Mouse (Mus musculus): ENCODE results near the gene Mycbpap.

Mycbpap gene

DNA sequence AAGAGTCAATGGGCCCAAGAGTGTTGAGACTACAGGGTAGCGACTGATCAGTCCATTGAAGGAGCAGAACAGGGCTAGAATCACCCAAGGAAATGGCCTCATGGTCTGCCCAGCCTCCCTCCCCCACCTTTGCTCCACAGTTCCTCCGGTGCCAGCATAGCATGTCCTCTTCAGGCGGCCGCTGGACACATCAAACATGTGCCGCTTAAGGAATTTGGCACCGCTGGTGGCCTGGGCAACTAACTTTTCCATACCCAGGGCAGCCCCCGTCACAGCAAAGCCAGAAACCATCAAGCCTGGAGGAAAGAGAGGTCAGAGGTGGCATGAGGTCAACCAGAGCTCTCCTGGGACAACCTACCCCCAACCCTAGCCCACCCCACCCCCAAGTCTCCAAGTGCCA, 39.6 kb downstream of the Mycbpap start:
- DNase-seq (ENCODE audit: low read depth, low spot score) = no peak

DNA sequence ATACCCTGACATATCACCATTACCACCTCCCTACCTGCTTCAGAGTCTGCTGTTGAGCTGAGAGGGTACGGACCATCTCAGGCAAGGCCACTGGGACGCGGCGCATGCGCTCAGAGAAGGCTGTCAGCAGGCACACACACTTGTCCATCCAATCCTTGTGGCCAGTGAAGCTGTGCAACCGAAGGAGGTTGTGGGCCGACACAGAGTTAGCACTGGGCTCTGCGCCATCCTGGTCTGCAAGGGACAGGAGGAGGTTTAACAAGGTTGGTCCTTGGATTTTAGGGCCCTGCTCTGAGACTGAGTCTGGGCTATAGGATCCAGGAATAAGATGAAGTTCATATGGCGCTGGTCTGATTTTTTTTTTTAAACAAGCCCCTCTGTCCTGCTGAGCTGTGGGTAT, 41.2 kb downstream of the Mycbpap start:
- no peak for DNase-seq (ENCODE audit: low read depth, low spot score)

DNA sequence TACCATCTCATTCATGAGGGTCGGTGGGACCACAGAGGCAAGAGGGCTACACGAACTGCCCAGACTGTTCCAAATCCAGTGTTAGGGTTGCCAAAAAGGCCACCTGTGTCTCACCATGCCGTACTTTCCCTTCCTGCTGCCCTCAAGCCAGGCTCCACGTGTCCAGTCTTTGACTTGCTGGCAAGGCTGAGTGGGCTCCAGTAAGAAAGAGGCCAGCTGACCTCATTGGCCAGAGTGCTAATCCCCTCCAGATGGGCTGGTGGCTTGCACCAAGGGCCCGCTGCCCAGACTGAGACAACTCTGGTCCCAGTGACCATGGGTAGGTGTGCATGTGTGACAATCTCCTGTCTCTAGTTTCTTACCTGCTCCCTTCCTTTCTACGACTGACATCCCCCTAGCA, 43.9 kb downstream of the Mycbpap start:
- DNase-seq (ENCODE audit: low read depth, low spot score) = peak; percentile 92

DNA sequence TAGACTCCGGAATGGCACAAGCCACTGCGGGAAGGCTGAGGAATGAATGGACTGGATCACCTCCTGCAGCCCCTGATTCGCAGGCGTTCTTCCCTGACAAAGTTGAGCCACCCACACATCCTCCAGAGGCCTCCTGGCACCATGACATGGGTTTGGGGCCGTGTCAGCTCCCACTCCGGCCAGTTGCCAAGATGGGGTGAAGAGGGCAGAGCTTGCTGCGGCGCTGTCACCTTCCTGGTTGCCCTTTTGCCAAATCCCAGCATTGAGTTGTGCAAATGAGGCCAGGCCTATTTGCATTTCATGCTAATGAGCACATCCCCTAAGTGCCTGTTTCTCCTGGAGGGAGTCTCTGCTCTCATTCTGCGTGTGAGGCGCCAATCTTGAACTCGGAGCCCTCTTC, 45.8 kb downstream of the Mycbpap start:
- DNase-seq (ENCODE audit: low read depth, low spot score) = no peak

DNA sequence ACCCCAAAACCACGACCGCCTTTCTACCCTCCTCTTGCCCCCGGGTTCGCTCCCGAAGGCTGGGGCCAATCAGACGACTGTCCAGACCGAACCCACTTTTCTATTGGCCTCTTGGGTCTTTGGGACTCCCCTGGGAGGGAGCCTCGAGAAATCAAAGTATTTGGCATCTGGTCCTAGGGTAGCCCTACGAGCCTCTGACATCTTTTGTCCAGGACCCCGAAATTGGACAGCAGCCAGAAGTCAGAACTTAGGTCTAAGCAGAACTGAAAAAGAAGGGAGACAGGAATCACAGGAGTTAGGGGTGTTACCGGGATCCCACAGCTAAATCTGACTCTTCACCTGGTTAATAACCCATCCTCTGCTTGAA, 47.0 kb downstream of the Mycbpap start:
- DNase-seq (ENCODE audit: low read depth, low spot score) = no peak

DNA sequence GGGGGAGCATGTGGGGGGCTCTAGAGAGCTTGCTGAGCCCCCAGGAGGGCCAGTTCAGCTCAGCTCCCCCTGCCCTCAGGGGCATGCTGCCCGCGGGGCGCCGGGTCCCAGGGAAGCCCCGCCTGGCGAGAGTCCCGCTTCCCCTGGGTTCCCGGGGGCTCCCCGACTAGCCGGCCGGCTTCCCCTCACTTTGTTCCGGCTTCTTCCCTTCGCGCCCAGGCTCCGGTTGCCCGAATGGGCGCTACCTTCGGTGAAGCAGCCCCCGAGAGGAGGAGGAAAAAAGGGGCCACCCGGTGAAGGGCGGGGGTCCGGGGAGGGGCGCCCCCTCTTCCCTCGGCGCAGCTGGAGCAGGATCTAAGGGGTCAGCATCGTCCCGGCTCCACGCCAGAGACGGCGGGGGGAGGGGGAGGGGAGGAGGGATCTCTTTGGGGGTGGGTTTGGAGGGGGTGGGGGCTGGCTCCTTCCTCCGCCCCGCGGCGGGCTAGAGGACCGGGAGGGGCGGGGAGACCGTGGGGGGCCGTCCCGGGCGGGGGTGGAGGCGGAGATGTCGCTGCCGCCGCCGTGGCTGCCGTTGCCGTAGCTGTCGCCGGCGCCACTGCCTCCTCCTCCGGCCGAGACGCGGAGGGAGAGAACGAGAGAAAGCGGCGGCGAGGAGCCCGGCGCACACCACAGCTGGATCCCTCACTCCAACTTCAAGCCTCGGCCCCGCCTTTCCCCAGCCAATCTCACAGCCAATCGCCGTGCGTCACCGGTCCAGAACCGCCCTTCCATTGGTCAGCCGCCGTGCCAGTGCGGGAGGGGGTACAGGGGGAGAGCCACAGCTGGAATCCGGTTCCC, 47.6 kb downstream of the Mycbpap start, which contains the start of gene Cacna1g:
Gene Cacna1g, minus strand, starts transcription at position 492 of the 837 bp plus-strand sequence.
- DNase-seq (ENCODE audit: low read depth, low spot score) = peak; percentile 94

DNA sequence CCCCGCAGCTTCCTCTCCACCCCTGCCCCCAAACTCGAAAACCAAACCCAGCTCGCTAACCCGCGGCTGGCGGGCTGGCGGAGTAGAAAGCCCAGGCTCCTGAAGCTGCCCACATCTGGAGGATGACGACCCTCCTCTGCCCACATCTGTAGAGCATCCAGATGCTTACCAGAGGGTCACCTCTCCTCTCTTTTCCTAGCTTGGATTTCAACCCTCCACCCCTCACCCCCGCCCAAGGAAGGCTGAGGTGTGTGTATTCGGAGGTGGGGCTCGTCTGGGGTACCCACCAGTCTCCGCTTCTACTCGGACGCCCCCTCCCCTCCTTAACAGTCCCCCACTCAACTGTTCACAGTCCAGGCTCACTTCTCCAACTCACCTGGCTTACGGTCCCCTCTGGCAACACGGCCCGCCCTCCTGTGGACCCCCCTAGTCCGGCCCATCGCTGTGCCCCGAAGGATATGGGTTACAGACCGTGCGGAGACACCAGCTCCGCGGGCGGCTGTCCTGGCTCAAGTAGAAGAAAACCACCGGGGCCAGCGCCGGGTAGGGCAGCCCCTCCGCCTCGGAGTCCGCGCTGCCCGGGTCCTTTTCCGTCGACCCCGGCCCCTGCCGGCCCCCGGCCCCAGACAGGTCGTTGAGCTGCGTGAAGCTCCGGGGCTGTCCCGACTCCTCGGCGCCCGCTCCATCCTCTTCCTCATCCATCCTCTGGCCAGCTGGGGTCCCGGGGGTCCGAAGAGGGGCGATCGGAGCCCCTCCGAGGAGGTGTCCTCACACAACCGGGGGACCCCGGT, 48.4 kb downstream of the Mycbpap start:
- DNase-seq (ENCODE audit: low read depth, low spot score) = no peak

DNA sequence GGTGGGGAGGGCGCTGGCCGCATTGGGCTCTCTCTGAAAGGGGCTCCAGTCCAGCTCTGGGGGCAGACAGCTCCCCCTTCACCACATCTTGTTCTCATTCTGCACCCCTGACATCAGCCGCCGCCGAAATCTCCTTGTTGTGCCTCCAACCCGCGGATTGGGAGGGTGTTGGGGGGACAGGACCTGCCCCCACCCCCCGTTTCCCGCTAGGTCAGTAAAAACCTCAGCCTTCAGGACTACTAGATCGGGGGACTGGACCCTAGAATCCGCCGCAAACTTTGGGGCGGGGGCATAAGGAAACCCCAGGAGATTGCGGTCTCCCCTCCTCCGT, 49.0 kb downstream of the Mycbpap start:
- peak; percentile 33 for DNase-seq (ENCODE audit: low read depth, low spot score)

DNA sequence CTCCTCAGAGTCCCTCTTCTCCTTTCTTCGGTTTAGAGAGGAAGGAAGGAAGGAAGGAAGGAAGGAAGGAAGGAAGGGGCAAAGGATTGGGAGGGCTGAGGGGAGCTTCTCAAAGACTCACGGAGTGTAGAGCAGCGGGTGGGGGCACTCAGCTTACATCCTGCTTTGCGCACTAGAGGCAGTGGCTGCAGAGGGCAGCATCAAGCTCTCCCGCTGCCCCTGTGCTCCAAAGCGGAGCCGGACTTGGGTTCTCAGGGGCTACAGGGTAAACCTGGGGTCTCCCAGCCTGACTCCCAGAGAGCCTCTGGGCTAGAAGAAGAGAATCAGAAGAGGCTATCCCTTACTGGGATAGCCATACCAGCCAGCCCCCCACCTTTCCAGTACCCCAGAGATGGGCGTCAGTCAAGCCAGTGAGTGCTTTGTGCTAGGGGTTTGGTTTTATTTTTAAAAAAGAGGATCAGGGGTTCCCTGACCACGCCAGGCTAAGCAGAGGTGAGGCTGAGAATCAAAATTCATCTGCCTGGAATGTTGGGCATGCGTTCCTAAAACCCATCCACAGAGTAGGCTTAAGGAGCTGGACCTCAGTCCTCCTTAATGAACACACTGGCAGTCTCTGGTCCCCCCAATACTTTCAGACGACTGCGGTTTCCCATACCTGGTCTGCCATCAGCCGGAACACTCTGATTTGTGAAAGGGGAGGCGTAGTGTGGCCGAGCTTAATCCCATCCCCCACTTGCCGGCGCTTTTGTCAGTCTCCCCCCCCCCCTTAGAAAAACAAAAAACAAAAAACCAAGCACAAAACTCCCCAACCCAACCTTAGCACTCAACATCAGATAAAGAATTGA, 49.6 kb downstream of the Mycbpap start:
- DNase-seq (ENCODE audit: low read depth, low spot score) = peak; percentile 69

DNA sequence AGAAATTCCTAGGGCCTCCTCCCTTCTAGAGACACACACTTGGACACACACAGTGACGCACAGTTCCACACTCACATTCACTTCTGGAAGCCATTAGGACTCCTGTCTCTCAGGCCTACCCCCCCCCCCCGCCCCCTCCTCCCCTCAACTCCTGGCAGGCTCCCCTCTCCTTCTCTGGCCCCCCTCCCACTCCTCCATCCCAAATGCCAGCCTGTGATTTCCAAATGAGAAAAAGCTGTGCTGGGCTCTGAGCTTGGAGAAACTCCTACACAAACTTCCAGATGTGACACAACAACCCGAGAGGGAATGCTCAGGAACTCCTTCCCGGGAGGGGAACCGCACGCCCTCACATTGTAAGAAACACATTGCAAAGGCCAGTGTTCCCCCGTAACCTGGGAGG, 51.2 kb downstream of the Mycbpap start:
- peak; percentile 76 for DNase-seq (ENCODE audit: low read depth, low spot score)

DNA sequence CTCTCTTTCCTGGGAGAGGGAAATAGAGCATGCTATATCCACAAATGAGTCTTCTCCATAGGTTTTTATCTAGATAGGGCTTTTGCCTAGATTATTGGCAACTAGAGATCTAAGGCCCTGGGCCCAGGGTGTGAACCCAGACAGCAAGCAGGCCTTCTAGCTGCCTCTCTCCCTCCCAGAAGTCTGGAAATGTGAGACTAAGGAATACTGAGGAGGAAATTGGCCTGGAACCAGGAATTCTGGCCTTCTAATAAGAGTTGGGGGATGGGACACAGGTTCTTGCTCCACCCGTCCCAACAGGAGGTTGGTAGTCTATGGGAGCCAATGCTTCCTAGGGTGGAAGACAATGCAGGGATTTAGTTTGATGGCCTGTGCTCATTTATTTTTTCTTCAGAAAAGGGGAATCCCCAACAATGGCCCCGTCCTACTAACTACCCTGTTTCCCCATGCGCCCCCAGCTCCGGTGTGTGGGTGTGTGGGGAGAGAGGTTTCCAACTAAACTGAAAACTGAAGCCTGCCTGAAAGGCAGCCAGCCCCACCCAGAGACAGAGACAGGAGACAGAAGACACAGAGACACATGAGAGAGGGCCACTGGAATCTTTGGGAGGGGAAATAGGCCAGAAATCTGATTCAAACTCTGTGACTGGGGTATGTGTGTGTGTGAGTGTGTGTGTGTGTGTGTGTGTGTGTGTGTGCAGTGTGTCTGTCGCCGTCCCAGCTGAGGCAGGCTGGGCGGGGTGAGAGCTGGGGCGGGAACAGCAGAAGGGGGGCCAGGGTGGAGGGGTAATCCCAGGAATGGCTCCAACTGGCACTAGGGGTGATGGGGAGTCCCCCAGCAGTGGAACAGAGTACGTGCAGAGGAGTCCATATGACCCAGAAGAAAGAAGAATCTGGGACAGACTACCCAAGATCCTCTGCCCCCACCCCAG, 52.1 kb downstream of the Mycbpap start:
- peak; percentile 44 for DNase-seq (ENCODE audit: low read depth, low spot score)

DNA sequence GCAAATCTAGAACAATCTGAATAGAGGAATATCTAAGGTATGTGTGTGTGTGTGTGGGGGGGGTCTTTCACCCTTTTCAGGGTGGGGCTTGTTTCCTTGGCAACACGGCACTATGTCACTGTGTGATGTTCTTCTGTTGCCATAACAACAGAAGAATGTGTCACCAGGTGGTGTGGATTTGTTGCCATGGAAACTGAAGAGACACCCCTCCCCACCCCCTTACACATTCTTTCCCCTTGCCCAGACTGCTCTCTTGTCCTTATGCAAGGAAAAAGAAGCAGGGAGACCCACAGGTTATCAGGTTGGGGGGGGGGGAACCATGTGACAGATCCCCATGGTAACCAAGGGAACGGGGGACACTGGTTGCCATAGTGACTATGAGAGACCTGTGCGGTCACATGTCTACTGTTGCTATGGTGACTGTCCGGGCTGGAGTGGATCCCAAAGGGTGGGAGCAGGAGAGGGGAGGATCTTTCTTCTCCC, 52.9 kb downstream of the Mycbpap start:
- DNase-seq (ENCODE audit: low read depth, low spot score) = peak; percentile 93

DNA sequence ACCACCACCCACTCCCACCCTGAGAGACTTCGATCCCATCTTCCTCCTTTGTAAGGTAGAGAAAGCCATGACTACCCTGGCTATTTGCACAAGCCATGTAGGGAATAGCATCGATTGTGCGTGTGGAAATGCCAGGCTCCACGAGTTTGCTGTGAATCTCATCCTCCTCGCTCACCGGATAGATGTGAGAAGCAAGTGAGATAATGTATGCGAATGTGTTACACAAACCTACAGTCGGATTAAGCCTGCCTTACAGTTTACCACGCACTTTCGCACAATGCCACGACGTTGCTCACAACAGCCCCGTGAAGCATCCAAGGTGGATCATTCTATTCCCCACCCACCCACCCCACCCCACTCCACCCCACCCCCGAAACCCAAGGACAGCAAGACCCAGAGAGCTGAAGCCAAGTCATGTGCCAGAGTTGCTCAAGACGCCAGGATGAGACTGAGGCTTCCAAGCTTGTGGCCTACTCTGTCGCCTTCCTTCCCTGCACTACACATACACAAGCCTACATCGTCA, 55.1 kb downstream of the Mycbpap start:
- DNase-seq (ENCODE audit: low read depth, low spot score) = peak; percentile 73

DNA sequence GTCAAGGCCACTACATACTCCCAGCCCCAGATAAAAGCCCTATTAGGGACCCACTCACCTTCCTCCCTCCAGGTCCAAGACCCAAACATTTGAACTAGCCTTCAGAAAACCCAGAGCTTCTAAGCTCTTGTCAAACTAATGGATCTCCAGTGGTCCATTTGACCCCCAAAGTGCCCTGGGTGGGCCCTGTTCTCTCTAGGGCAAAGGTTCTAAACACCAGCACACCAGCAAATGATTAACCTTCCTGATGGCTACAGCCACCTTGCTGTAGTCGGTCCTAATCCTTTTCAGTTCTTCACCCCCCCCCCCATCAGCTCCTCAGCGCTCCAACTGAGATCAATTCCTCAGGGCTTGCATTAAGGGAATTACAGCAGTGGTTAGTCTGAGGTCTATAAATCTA, 57.4 kb downstream of the Mycbpap start:
- no peak for DNase-seq (ENCODE audit: low read depth, low spot score)

DNA sequence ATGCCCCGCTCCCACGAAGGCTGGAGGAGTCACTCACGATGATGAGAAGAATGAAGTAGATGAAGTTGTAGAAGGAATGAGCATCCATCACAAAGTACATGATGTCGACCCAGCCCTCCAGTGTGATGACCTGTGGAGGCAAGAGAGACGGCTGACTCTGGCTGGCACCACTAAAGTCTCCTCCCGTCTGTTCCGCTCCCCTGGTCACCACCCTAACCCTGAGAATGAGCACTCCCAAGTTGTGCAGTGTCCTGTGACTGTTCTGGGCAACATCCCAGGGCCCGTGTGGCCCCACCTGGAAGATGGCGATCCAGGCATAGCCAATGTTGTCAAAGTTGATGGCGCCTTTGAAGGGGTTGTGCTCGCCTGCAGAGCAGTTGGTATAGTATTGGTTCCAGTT, 59.7 kb downstream of the Mycbpap start:
- DNase-seq (ENCODE audit: low read depth, low spot score) = no peak

DNA sequence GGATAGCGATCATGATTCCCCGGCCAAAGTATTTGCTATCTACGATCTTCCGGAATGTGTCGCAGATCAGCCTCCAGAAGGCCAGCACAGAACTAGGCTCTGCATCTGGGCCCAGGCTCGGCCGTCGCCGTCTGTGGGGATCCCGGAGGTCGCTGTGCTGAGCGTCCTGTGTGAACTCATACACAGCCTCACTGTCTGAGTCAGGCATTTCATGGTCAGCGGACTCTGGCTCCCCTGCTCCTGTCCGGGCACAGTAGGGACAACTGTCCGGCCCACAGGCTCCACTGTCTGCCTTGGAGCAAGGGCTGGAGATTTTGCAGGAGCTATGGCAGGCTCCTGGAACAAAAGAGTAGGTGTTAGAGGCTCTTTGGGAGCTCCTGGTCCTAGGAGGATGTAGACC, 64.5 kb downstream of the Mycbpap start:
- DNase-seq (ENCODE audit: low read depth, low spot score) = no peak

DNA sequence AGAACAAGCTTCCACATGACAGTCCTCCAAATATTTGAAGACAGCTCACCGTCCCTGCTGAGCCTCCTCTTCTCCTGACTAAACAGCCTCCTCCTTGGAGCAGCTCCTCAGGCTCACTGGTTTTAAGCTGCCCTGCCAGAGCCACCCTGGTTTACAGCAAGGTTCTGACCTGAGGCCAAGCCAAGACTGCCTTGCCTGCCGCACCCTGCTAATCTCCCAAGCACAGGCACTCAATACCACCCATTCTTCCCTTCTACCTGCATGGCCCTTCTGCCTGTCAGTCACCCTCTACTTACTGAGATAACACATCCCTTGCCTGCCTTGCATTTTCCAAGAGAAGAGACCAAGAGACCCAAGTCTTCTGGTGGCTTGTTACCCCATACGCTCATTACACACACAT, 65.2 kb downstream of the Mycbpap start:
- DNase-seq (ENCODE audit: low read depth, low spot score) = peak; percentile 46

DNA sequence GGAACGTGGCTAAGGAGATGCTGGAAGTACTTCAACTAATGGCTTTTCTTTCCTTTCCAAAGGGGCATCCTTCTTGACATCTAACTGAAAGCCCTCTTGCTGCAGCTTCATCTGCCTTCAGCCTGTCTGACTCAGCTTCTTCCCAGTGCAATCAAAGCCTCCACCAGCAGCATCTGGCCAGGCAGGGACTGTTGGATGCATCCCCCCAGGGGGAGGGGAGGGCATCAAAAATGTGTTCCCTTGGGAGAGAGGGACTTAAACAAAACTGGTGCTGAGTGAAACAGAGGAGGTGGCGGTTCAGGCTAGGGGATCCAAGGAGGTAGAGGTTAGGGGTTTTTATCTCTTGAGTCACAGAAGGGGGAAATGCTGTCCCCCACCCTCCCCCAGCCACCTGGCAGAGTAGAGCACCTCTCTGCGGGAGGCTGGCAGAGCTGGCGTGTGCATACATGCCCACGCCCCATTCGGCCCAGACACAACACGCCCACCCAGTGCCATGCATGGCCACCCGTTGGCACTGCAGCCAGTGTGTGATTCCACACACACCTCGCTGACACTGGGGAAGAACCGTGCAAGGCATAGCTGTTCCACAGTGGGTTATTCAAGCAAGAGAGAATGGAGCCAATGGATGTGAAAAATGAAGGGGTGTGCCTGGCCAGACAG, 66.3 kb downstream of the Mycbpap start:
- peak; percentile 70 for DNase-seq (ENCODE audit: low read depth, low spot score)

DNA sequence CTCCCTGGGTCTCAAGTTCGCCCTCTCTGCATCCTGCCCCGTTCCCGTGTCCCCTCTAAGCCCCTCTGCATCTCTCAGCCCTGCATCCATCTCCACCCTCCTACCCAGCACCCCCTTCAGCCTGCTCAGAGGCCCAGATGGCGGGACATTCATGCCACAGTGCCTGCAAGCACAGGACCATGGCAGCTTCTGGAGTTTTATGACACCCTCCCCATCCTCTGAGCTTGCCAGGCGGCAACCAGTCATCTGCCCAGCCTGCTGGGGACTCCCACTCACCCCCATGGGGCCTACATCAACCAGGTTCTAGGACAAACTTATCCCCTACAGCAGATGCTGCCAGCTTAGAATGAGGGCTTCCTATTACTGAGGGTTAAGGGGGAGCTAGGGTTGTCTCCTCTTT, 66.8 kb downstream of the Mycbpap start:
- peak; percentile 85 for DNase-seq (ENCODE audit: low read depth, low spot score)
